Mouse (Mus musculus): ENCODE results near the gene Rac3.

Gene Rac3

DNA sequence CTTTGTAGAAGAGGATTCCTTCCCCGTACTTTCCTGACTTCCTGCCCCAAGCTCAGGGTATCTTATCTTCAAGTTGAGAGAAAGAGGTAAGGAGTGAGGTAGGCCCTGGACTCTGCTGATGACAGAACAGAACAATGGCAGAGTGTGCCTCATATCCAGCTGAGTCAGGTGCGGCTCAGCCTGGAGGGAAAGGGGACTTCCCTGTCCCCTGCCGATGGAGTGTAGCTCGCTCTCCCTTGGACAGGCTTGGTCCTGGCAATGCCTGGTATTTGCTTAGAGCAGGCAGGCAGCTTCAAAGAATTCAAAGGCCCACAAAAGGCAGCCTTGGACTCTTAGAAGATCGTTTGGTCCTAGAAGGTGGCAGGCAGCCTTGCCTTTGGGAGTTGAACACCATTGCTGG, 15.2 kb upstream of the Rac3 start:
- 59% methylated on average over 5 of the region's 5 CpGs for WGBS

DNA sequence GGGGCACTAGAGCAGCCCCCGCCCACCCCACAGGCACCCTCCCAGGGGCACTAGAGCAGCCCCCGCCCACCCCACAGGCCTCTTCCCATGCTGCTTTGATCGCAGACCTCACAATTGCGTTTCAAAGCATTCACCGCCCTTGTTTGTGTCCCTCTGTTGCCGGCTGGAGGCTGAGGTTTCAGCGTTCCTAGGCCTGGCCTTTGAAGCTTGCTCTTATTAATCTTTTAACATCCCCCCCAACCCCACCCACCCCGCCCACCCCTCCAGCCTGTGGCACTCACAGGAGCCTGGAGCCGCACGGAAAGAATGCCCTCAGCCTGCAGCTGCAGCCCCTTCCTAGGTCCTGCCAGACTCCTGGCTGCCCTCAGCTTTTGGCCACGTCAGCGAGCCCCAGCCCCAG, 14.0 kb upstream of the Rac3 start:
- 49% methylated on average over 12 of the region's 12 CpGs for WGBS

DNA sequence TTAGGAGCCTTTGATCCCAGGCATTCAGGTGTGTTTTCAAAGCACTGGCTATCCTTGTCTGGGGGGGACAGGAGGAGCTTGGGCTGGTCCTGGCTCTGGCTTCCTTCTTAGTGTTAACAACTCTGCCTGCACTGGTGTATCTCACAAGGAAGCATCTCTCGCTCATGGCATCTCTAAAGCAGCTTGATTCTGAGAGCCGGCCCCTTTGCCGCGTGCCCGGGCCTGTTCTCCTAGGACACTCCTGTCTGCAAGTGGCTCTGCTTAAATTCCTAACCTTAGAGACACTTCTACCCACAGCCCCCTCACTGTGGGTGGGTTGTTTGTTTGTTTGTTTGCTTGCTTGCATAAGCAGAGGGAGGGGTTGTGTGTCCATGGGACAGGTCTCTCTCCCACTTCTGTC, 13.3 kb upstream of the Rac3 start:
- WGBS = 60% methylated on average over 5 of the region's 5 CpGs

DNA sequence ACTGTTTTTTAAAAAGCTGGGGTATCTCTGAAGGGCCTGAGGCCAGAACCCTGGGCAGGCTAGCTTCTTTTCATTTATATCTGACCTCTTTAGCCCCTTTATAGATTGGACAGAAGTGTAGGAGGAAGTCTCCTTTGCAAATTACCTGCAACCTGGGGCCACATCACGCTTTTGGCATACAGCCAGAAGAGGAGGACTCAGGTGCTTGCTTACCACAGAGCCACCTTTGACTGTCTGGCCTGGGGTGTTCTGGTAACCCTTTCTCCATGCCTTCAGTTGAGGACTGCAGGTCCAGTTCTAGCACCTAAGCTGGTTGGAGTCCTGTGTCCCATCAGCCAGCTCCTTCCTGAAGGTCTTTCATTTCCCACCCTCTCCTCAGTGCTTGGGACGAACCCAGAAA, 11.7 kb upstream of the Rac3 start:
- 80% methylated on average over 2 of the region's 2 CpGs for WGBS

DNA sequence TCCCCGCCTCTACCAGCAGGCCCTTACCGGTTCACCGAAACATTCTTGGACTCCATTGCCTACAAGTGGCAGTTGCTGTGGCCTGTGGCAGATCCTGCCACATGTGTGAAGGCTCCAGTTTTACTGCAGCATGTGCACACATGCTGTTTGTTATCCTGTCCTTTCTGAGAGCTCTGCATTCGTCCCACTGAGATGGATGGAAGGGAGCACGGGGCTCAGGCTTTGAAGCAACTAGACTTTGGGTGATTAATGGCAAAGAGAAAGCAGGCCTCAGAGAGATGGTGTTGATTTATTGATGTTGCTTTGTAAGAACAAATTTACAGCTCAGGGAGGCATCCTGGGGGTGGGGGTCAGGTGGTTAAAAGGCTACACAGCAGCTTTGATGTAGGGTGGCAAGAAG, 10.6 kb upstream of the Rac3 start:
- 90% methylated on average over 5 of the region's 5 CpGs for WGBS

DNA sequence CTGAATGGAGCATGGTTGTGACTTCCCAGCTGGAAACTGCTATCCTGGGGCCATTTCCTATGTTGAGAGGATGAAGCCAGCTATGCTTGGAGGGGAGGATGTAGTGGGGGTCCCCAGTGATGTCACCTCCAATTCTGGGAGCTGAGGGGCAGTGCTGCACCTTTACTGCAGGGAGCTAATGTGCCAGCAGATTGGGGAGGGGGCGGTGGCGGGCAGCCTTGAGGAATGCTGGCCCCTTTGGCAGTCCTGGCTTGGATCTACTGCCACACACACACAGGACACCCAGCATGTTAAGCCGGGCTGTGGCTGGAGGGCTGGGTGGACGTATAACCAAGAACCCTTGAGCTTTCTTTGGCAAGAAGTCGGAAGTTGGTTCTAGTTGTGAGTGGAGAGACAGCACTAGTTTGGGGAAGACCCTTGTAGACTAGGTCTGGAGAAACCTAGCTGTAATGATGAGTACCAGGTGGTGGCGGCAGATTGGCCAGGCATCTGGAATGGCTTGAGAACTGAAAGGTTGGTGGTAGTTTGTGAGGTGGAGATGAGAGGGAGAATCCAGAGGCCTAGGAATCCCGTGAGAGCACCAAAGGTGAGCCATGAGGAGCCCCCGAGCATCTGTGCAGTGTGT, 9.2 kb upstream of the Rac3 start:
- WGBS = 70% methylated on average over 8 of the region's 8 CpGs

DNA sequence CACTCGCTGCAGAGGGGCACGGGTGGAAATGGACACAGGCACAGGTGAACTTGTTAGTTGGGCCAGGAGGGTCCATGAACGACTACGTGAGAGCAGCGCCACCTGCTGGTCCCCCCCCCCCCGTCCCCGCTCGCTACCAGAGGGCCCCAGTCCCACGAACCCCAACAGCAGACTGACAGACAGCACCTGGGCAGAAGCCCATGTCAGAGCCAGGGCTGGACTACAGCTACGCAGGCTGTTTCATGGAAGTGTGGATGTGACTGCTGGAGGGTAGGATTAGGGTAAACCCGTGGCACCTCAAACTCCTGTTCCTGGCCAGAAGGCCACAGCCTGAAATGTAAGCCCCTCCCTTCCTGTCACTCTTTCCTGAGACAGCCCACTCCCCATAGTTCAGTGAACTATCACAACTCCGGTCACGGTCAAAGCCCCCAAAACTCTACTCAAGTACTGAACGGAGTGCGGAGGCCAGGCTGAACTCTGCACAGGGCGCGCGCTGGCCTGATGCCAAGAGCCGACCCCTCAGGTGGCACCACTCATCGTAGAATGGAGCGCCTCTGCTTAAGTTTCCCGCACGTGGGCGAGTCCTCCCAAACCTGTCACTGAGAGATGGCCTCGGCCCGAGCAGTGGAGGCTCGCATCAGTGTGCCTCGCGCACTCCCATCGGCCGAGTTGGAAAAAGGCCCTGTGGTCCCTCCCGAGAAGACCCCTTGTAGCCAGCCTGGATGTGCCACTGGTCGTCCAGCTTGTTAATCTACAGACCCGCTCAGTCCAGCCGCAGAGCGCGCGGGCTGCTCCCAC, 8.3 kb upstream of the Rac3 start:
- under 1% methylated on average over 38 of the region's 38 CpGs for WGBS

DNA sequence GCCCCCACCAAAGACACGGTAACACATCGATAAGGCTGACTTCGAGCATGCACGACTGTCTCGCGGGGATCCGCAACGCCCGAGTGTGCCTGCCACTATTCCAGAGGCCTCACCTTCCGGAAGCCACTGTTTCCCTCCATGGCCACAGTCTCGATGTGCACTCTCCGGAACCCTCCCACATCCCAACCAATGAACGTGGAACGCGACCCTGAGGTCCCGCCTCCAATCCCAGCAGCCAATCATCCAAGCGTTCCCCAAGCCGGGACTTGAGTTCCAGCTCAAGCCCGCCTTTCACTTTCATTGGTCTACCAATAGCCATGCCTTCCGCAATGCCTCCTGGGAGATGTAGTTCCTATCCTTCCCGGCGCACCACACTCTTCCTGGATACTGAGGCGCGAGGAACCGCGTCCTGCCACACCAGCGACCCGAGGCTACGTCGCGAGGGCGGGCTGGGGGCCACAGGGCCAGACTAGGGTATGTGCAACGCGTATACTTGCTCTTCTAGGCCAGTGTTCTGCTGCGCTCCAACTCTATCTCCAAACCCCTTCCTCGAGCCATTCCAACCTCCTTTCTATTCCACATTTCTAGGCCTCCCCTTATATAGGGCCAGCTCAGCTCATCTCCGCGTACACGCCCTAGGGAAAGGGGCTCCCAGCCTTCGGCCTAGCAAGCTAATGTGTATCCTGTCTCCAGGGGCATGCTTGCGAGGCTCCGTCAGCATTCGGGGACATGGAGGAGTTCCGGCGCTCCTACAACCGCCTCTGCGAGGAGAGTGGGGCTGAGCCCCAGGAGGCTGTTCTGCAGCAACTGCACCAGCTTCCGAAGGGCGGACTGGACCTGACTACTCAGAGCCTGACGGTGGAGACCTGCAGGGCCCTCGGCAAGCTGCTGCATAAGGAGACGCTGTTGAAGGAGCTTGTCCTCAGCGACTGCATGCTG, 7.4 kb upstream of the Rac3 start, which contains the start of the genes Cenpx and Lrrc45:
Gene Cenpx, minus strand, starts transcription at position 159 of the 939 bp plus-strand sequence.
Gene Lrrc45, plus strand, starts transcription at position 346 of the 939 bp plus-strand sequence.
- 1% methylated on average over 53 of the region's 53 CpGs for WGBS

DNA sequence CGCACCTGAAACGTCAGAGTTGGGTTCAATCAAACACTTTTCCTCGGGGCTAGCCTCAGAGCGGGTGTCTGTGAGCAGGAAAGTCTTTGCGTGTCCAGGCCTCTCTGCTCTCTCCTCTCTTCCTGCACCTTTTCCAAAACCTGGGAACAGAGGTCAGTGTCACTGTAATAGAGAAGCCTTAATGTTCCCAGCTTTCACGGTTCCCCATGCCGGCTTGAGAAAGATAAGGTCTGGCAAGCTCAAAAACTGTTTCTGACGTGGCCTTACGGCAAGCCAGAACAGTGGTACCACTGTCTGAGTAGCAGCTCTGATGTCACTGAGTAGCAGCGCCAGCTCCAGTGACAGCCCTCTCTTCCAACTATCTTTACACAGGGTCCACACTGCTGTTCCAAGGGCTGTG, 6.7 kb upstream of the Rac3 start:
- 43% methylated on average over 10 of the region's 10 CpGs for WGBS

DNA sequence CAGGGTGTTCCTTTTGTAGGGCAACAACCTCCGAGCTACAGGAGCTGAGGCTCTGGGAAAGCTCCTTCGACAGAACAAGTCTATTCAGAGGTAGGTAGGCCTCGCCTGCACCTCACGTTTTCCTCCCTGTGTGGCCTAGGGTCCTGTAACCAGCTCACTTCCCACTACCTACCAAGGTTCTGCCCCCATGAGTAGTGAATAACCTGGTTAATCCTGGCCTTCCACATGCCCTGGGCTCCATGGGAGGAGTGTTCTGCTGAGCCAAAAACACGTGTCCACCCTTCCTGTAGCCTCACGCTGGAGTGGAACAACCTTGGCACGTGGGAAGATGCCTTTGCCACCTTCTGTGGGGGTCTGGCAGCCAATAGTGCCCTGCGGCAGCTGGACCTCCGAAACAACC, 6.1 kb upstream of the Rac3 start:
- 82% methylated on average over 9 of the region's 9 CpGs for WGBS

DNA sequence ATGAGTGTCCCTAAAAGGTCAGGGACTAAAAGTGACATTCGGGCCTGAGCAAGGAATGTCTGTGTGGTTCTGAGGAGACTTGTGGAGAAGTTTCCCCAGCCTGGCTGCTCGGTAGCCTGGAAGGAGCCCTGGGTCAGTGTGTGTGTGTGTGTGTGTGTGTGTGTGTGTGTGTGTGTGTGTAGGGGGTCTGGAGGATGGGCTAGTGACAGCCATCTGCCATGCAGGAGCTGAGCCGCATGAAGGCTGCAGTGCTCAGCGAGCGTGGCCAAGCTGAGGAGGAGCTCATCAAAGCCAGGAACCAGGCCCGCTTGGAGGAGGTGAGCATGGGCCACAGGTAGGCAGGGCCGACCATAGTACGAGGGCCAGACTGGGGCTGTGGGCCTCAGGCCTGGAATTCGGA, 2.0 kb upstream of the Rac3 start:
- 86% methylated on average over 9 of the region's 9 CpGs for WGBS

DNA sequence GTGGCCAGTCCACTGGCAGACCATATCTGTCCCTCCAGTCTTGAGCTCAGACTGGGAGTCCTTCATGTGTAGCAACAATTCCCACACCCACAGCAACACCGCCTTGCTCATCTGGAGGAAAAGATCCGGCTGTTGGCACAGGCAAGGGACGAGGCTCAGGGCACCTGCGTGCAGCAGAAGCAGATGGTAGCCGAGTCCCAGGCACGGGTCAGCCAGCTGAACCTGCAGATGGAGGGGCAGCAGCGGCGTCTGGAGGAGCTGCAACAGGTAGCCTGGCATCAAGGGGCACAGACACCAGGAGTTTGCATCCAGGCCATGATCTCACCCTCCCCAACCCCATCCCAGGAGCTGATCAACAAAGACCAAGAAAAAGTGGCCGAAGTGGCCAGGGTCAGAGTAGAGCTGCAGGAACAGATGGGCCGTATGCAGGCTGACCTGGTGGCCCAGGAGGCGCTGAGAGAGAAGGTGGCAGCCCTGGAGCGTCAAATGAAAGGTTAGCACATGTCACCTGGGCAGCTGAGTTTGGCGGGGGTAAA, 1.4 kb upstream of the Rac3 start:
- WGBS = 79% methylated on average over 13 of the region's 13 CpGs

DNA sequence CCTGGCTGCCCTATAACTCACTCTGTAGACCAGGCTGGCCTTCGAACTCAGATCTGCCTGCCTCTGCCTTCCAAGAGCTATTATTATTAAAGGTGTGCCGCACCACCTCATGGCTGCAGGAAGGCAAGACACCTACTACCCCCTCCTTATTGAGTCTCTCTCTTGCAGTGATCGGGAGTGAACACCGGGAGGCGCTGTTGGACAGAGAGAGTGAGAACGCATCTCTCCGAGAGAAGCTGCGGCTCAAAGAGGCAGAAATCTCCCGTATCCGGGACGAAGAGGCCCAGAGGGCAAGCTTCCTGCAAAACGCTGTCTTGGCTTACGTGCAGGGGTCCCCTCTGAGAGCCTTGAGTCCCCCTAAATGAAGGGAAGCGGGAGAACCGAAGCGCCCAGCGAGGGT, 820 bp upstream of the Rac3 start:
- 7% methylated on average over 17 of the region's 17 CpGs for WGBS

DNA sequence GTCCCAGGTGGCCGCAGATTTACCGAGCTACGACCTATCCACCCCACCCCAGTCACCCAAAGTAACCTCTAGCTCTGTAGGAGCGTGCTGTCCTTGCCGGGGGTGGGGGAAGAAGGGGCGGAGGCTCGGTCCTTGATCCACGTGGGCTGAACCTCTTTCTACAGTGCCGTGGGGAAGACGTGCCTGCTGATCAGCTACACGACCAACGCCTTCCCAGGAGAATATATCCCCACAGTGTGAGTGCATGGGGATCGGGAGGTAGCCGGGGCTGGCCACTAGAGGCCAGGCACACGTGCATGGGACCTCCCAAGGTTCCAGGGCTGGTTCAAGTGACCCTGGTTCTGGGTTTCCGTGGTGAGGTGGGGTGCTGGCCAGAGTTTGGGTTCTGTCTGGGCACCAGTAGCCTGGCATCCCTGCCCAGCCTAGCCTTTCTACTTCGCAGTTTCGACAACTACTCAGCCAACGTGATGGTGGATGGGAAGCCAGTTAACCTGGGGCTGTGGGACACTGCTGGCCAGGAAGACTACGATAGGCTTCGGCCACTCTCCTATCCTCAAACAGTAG, 879 bp downstream of the Rac3 start:
- WGBS = 18% methylated on average over 21 of the region's 21 CpGs

DNA sequence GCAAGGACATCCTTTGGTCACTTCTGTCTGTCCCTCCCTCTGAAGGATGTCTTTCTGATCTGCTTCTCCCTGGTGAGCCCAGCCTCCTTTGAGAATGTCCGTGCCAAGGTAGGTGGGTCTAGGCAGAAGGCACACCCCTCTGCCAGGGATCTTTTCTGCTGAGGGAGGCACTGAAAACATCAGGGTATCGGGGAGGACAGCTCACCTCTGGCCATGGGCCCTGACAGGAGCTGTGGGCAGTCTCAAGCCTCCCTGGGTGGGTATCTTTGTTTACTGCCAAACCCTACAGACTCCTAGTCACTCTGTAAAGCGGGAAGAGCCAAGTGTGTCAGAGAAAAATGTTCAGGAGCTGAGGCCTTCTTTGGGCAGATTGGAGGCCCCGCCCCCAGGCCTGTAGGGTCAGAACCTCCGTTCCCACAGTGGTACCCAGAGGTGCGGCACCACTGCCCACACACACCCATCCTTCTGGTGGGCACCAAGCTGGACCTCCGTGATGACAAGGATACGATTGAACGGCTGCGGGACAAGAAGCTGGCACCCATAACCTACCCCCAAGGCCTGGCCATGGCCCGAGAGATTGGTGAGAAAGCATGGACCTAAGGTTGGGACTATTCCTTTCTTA, 1.6 kb downstream of the Rac3 start:
- 88% methylated on average over 11 of the region's 11 CpGs for WGBS

DNA sequence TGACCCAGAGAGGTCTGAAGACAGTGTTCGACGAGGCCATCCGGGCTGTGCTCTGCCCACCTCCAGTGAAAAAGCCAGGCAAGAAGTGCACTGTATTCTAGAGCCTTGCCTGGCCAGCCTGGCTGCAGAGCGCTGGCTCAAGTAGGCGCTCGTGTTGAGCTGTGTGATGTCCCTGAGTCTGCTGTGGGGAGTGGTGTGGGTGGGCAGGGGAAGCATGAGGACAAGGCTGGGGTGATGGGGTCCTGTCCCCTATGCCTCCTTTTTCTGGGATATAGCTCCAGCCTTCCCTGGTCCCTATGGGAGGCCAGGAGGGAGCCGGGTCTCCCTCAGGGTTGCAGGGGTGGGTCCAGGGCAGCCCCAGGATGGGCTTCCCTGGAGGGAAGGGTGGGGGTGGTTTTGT, 2.2 kb downstream of the Rac3 start:
- 80% methylated on average over 7 of the region's 7 CpGs for WGBS

DNA sequence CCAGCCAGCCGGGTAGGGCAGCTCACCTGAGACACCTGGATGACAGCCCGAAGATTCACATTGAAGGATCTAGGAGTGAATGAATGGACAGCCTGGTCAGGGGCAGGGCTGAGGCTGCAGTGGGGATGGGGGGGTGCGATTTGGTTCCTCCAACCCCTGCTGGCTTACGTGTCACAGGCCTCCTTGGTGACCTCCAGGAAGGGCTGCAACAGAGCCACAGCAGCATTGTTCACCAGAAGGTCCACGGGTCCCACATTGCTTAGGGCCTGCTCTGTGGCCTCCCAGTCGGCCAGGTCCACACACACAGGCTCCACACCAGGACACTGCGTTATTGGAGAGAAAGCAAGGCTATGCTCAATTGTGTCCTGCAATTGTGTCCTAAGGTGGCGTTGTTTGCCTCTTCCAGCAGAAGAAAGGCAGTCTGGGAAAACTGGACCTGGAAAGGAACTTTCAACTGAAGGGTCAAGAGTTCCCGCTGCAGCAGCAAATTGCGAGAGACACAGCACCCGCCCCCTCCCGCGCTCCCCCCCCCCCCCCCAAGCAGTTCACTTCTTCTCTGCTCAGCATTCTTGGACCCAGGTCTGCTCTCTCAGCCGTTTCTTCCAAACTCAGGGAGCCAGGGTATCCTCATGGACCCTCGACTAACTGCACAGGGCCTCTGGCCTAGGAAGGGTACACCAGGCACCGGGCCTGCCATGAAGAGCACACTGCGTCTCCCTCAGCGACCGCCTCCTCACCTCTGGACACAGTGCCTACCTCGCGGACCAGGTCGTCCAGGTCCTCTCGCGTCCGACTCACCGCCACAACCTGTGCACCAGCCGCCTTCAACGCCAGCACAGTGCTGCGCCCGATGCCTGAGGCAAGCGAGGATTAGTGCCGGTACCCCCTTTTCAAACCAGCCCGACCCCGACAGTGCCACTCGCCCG, 5.2 kb downstream of the Rac3 start:
- WGBS = 32% methylated on average over 36 of the region's 36 CpGs

DNA sequence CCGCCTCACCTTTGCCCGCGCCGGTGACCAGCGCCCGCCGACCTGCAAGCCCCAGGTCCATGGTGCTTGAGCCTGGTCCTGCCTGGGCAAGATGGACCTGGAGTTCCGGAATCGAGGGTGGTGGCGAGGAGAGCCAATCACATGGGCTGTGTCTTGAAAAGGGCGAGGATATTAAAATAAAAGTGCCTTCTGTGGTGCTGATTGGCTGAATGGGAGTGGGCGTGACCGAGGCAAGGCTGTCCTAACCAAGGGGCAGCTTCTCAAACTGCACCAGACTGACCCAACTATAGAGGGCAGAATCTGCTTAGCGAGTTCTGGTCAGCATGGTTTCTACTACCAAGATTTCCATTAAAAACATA, 5.9 kb downstream of the Rac3 start, which contains the start of gene Dcxr:
Gene Dcxr, minus strand, starts transcription at position 113 of the 359 bp plus-strand sequence.
- WGBS = 7% methylated on average over 14 of the region's 14 CpGs

DNA sequence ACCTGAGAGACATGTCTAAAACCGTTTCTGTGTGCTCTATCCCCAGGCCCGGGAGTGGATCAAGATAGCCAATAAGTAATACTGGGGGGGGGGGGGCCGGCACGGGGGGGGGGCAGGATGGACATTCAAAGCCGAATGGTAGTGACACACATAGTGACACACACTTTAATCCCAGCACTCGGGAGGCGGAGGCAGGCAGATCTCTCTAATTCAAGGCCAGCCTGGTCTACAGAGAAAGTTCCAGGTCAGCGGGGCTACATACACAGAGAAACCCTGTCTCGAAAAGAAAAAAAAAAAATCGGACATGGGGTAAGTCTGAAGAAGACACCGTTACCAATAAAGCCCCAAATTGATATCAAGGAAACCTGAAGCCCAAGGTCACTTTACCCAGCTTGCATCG, 6.3 kb downstream of the Rac3 start:
- 61% methylated on average over 12 of the region's 12 CpGs for WGBS

All from cerebral cortex, adult 2 months (tissue).